Mouse (Mus musculus) large intestine, adult 2 months (tissue): ENCODE measurements around the gene Cnst. TPM values are rescaled to one million over a fixed set of nuclear protein-coding genes. Genes with fewer than 3 reads are reported as not detected.

Source experiments
- DNase-seq: peaks from one replicate; pipeline ENCODE4 v3.0.0-alpha.2; 2012; ENCODE audit warnings: low read depth, low spot score
- WGBS: fragments of 180-500 bp; shearing (Covaris S2); methylation state at CpG from one replicate; pipeline ENCODE4 v1.1.7; 2018; 5-methylcytosine and 5-hydroxymethylcytosine counted together
- polyA plus RNA-seq: library from polyadenylated mRNA; depleted of rRNA; stranded (reverse); fragments of >200 nt; gene quantifications from 2 replicates; pipeline ENCODE4 v1.2.3, GENCODE M21; 2012

Gene Cnst
- polyA plus RNA-seq, 1 experiment, result 12.9 TPM

- DNase-seq, result no peak
- WGBS, result 35% methylated on average over 3 of the region's 3 CpGs
Observed at GRCm38 (mm10) chr1:179586430-179587095, 40.4 kb downstream of the Cnst start.

- WGBS, result 67% methylated on average over 4 of the region's 4 CpGs
- DNase-seq, result no peak
Observed at GRCm38 (mm10) chr1:179588230-179588629, 42.1 kb downstream of the Cnst start.

GRCm38 (mm10) chr1:179591639-179592038, 45.5 kb downstream of the Cnst start:
- DNase-seq, result no peak
- 69% methylated on average over 12 of the region's 12 CpGs for WGBS

- 91% methylated on average over 2 of the region's 2 CpGs for WGBS
- no peak for DNase-seq
Observed at GRCm38 (mm10) chr1:179592143-179592542, 46.0 kb downstream of the Cnst start.

GRCm38 (mm10) chr1:179592972-179593371, 46.8 kb downstream of the Cnst start:
- 87% methylated on average over 7 of the region's 7 CpGs for WGBS
- DNase-seq, result no peak

GRCm38 (mm10) chr1:179598386-179598785, 52.2 kb downstream of the Cnst start:
- no peak for DNase-seq
- WGBS, result 88% methylated on average over 6 of the region's 6 CpGs

- DNase-seq, result no peak
- WGBS, result 76% methylated on average over 3 of the region's 3 CpGs
Observed at GRCm38 (mm10) chr1:179604526-179604925, 58.4 kb downstream of the Cnst start.

- DNase-seq, result no peak
- 80% methylated on average over 9 of the region's 9 CpGs for WGBS
Observed at GRCm38 (mm10) chr1:179606004-179606723, 60.0 kb downstream of the Cnst start.

GRCm38 (mm10) chr1:179608521-179608920, 62.4 kb downstream of the Cnst start:
- 78% methylated on average over 8 of the region's 8 CpGs for WGBS
- no peak for DNase-seq

- 85% methylated on average over 26 of the region's 26 CpGs for WGBS
- no peak for DNase-seq
Observed at GRCm38 (mm10) chr1:179609724-179610505, 63.7 kb downstream of the Cnst start.

GRCm38 (mm10) chr1:179611182-179611581, 65.0 kb downstream of the Cnst start:
- WGBS, result 59% methylated on average over 5 of the region's 5 CpGs
- no peak for DNase-seq

GRCm38 (mm10) chr1:179612418-179612817, 66.2 kb downstream of the Cnst start:
- 84% methylated on average over 6 of the region's 6 CpGs for WGBS
- DNase-seq, result no peak

GRCm38 (mm10) chr1:179612986-179613505, 66.9 kb downstream of the Cnst start:
- WGBS, result 73% methylated on average over 9 of the region's 9 CpGs
- DNase-seq, result no peak

- 85% methylated on average over 7 of the region's 7 CpGs for WGBS
- DNase-seq, result no peak
Observed at GRCm38 (mm10) chr1:179617426-179617825, 71.3 kb downstream of the Cnst start.

GRCm38 (mm10) chr1:179622665-179623064, 76.5 kb downstream of the Cnst start:
- 90% methylated on average over 12 of the region's 12 CpGs for WGBS
- no peak for DNase-seq

GRCm38 (mm10) chr1:179623657-179624056, 77.5 kb downstream of the Cnst start:
- DNase-seq, result no peak
- WGBS, result 60% methylated on average over 4 of the region's 4 CpGs

GRCm38 (mm10) chr1:179624354-179624753, 78.2 kb downstream of the Cnst start:
- 65% methylated on average over 4 of the region's 4 CpGs for WGBS
- no peak for DNase-seq

GRCm38 (mm10) chr1:179627855-179628254, 81.7 kb downstream of the Cnst start:
- WGBS, result 81% methylated on average over 4 of the region's 4 CpGs
- no peak for DNase-seq

- WGBS, result 30% methylated on average over 8 of the region's 8 CpGs
- no peak for DNase-seq
Observed at GRCm38 (mm10) chr1:179628438-179629106, 82.4 kb downstream of the Cnst start.

GRCm38 (mm10) chr1:179629276-179629675, 83.1 kb downstream of the Cnst start:
- WGBS, result 76% methylated on average over 5 of the region's 5 CpGs

More at GRCm38 (mm10) chr1:179629276-179629675, 83.1 kb downstream of the Cnst start:
- no peak for DNase-seq
